Mouse (Mus musculus) layer of hippocampus, adult 9-11 months (tissue): ENCODE measurements around the gene Zfp609.
A peak's percentile ranks its signal among the peaks of the same experiment; 100 is the strongest.

ENCODE experiments used
- DNase-seq: peaks from one replicate; pipeline ENCODE4 v3.0.0; 2022

Gene Zfp609

GRCm38 (mm10) chr9:65759256-65759655 lies 68.1 kb downstream of the Zfp609 start:
- no peak for DNase-seq

GRCm38 (mm10) chr9:65757826-65758225 lies 69.5 kb downstream of the Zfp609 start:
- DNase-seq = no peak

GRCm38 (mm10) chr9:65755673-65756375 lies 71.5 kb downstream of the Zfp609 start:
- DNase-seq = no peak

- DNase-seq = no peak
These were observed 72.2 kb downstream of the Zfp609 start for GRCm38 (mm10) chr9:65755164-65755563.

DNA sequence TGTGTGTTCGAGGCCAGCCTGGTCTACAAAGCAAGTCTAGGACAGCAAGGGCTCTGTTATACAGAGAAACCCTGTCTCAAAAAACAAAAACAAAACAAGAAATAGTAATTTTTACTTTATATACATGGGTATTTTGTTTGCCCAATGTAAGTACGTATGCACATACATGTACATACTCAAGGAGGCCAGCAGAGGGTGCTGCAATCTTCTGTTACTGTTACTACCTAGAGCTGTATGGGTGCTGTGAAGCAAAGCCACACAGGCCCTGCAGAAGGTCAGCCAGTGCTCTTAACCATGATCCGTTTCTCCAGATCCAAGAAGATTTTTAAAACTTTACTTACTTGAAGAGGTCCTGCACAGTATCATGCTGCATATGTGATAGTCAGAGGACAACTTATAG lies 74.7 kb downstream of the Zfp609 start:
- DNase-seq = no peak

DNA sequence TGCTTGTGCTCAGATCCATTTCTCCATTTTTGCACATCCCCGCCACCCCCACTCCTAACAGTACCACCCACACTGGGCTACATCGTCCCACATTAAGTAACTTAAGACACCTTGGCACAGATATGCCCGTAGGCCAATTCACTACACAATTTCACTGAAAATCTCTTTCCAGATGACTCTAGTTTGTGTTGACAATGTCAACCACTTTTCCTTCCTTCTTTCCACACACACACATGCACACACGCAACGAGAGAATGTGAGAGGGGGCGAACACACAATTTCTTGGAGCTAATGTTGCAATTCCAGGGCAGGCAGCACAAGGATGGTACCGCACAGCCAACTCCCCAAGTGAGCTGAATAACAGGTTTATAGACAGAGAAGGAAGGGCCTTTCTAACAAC lies 75.5 kb downstream of the Zfp609 start:
- DNase-seq = no peak

GRCm38 (mm10) chr9:65748102-65748501 lies 79.3 kb downstream of the Zfp609 start:
- DNase-seq = no peak

- no peak for DNase-seq
These were observed 80.9 kb downstream of the Zfp609 start for GRCm38 (mm10) chr9:65746479-65746878.

GRCm38 (mm10) chr9:65745456-65745855 lies 81.9 kb downstream of the Zfp609 start:
- no peak for DNase-seq

DNA sequence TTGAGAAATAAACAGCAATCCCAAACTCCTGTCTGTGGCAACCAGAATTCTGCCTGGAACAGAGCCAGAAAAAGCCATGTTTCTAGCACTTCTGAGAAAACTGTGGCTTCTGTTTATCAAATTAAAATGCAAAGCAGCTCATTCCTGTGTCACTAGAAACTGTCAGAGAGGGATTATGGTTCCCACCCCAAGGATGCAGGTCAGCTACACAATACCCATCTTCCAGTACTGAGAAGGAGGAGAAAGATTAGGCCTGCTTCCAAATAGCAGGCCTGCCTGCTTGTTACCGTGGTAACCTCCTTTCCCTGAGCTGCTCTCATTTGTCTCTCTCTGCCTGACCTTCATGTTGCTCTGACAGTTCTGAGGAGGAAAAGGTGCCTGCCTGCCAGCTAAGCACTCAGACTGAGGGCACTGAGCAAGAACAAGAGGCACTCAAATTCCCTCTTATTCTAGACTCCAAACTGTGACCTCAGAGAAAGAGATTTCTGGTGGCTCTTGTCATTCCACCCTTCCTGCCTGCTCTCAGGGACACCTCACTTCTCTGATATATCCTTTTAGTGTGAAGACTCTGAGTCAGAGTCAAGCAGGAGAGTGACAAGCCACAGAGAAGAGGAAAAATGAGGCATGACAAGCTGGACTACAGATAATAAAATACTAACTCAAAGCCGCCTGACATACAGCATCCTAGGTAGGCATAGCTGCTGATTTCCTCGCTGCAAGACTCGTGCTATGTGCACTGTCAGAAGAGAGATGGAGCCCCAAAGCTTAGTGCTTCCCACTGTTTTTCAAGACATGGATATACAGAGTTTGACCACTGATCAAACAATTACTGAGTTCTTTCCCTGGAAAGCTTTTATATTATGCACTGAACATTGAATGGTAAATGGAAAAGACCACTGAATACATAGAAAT lies 82.9 kb downstream of the Zfp609 start:
- DNase-seq = peak; percentile 73

GRCm38 (mm10) chr9:65743809-65744170 lies 83.6 kb downstream of the Zfp609 start:
- no peak for DNase-seq

DNA sequence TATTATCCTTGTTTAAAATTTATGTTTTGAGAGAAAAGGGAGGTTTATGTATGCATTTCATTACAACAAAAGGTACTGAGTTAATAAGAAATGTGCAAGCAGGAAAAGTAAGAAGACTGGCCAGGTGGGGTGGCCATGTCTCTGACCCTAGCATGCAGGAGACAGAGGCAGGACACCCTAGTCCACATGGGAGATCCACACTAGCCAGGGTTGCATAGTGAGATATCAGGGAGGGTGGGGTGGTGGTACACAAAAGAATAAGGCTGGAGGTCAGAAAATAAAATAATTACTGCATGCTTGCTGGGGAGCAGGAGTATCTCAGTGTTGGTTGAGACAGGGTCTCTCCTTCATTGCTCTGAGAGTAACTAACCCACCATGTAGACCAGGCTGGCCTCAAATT lies 84.0 kb downstream of the Zfp609 start:
- DNase-seq = no peak

DNA sequence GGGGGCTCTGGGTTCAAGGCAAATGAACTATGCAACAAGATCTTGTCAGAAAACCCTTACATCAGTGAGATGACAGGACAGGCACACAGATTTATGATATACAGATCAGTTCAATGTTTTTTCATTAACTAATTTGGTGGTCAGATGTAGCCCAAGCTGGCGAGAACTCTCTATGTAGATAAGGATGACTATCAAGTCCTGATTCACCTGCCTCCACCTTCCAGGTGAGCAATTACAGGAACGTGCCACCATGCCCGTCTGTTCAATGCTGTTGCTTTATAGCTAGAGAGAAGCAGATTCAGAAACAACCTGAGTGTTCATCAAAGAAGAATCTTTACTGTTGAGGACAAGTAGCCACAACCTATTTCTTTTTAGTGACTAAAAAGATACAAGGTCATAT lies 84.6 kb downstream of the Zfp609 start:
- no peak for DNase-seq

DNA sequence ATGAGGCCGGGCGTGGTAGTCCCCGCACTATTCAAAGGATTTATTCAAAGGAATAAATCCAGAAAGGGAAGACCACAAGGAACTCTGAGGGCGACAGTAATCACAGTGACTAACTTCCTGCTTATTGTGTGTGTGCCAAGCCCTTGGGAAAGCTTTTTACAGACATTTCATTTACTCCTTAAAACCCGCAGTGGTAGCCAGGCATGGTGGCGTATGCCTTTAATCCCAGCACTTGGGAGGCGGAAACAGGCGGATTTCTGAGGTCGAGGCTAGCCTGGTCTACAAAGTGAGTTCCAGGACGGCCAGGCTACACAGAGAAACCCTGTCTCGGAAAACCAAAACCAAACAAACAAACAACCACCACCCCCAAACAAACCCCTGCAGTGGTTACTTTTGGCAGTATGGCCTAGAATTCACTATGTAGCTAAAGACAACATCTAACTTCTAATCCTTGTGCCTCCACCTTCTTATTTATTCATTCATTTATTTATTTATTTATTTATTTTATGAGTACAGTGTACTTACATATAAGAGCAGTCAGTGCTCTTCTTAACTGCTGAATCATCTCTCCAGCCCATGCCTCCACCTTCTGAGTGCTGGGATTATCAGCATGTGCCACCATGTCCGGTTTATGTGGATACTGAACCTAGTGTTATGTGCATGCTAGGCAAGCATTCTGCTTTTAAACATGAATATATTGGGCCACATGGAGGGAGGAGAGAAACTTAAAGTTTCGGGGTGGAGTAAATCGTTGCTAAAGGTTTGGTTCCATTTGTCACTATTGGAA lies 86.1 kb downstream of the Zfp609 start:
- no peak for DNase-seq

DNA sequence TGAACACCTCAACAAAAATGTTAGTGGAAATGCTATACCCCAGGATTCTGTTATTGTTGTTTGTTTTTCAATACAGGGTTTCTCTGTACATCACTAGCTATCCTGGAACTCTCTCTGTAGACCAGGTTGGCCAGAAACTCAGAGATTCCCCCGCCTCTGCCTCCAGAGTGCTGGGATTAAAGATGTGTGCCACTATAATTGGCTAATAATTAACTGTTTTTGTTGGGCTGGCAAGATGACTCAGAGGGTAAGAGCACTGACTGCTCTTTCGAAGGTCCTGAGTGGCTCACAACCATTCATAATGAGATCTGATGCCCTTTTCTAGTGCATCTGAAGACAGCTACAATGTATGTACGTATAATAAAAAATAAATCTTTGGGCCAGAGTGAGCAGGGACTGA lies 92.4 kb downstream of the Zfp609 start:
- no peak for DNase-seq

GRCm38 (mm10) chr9:65728588-65728987 lies 98.8 kb downstream of the Zfp609 start:
- no peak for DNase-seq

- no peak for DNase-seq
These were observed 99.9 kb downstream of the Zfp609 start for GRCm38 (mm10) chr9:65727491-65727890.

DNA sequence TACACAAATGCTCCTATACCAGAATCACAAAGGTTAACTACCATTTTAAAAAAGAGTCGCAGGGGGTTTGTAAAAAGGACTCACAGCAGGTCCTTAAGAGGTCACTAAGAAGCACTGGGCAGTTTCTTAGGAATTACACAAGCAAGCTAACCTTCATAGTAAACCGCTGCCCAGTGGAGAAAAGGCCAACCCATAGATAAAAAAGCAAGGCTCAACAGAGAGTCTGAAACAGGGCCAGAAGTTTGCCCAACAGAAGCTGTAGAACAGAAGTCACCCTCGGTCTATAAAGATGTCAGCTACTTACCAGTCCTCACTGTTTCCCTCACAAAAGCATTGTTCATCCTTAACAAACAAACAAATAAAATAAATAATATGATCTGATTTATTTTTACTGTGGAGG lies 100.9 kb downstream of the Zfp609 start:
- DNase-seq = no peak

DNA sequence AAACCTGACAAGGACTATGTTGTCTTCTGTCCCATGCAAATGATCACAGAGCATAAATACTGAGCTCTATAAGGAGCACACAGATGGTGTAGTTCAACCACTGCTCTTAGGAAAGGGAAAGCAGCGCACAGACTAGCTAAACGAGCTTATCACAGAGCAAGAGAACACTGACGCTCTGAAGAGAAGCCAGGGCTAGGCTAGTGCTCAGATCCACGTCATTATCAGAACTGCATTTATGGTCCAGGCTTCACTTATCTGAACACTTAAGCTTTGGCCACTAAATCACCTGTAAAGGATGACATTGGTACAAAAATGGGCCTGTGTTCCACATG lies 102.1 kb downstream of the Zfp609 start:
- DNase-seq = no peak

- peak; percentile 48 for DNase-seq
These were observed 102.7 kb downstream of the Zfp609 start for GRCm38 (mm10) chr9:65724471-65725290.

DNA sequence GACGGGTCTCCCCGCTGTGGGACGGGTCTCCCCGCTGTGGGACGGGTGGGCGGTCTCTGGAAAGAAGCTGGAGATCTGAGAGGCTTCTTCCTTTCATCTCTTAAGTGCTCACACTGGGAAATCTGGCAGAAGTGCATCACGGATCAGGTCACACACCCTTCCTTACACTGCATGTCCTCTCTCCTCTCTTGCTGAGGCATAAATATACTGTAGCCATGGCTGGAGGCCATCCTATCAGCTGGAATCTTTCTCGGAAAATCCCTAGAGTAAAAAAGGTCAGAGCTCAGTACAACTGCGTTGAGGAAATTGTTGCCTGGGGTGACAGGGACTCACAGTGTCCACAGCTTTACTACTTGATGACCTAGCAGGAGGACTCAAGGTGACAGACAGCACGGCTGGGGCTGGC lies 106.2 kb downstream of the Zfp609 start:
- no peak for DNase-seq

DNA sequence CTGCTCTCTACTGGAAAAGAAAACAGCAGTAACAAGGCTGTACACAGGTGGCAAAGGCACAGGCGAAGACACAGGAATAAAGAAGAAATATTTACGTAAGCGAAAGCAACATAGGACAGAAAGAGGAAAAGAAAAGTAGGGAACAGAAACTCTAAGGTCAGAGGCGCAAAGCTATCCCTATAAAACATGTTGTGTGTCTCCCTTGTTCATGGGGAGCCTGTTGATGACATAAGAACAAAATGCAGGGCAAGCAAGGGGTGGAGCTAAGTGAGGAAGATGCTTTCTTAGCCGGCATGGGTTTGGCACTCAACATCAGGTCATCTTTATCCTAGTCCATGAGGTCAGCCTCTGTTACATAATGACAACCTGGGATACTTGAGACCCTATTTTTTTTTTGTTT lies 109.2 kb downstream of the Zfp609 start:
- DNase-seq = no peak
